Mouse (Mus musculus) hindlimb bud, embryonic 11.5 days (tissue): Measurements from ENCODE around the gene Zfp276.

Experiments used
- DNase-seq: peaks from one replicate; pipeline ENCODE4 v3.0.0-alpha.2; 2012; ENCODE audit warnings: low read depth, low spot score; ENCODE audit errors: extremely low spot score

Gene Zfp276

DNA sequence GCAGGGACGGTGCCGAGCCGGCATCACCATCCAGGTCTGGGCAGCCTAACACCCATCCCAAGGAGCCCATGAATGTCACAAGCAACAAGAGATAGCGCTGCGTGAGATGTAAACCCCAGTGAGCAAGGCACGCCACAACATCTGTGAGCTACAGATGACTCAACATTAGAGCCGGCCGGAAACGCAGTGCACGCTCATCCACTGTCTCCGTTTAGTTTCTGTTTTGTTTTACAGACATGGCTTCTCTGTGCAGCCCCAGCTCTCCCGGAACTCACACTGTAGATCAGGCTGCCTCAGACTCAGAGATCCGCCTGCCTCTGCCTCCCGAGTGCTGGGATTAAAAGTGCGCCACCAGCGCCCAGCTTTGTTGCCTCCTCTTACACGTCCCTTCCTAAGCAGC, 33.4 kb downstream of the Zfp276 start:
- no peak for DNase-seq

- no peak for DNase-seq
These were observed 36.2 kb downstream of the Zfp276 start for GRCm38 (mm10) chr8:123290166-123290565.

DNA sequence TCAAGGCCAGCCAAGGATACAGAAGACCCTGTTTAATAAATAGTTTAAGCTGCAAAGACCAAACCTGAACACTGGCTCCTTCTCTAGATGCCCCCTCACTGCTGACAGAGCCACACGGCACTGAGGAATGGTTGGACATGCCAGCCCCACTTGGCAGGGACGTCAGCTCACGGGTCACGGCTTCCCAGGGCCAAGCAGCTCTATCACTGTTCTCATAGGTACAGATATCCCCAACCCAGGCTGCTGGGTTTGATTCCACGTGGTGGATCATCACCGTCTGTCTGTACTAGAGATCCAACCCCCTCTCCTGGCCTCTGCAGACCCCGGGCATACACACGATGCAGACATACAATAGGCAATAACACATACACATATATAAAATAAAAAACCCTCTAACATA, 36.7 kb downstream of the Zfp276 start:
- DNase-seq: no peak

GRCm38 (mm10) chr8:123291716-123292115, 37.7 kb downstream of the Zfp276 start:
- no peak for DNase-seq

DNA sequence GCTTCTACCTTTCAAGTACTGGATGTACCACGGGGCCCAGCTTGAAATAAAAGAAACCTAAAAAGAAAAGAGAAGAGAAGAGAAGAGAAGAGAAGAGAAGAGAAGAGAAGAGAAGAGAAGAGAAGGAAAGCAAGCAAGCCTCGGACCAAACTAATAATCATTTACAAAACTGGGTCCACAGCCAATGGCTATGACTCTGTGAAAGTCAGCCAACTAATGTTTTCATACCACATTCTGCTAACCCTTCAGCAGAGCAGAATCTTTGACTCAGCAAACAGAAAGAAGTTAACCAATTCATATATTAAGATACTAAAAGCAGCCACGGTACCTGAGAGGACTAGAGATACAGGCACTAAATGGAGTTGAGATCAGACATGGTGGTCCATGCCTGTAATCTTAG, 38.3 kb downstream of the Zfp276 start:
- DNase-seq: no peak

DNA sequence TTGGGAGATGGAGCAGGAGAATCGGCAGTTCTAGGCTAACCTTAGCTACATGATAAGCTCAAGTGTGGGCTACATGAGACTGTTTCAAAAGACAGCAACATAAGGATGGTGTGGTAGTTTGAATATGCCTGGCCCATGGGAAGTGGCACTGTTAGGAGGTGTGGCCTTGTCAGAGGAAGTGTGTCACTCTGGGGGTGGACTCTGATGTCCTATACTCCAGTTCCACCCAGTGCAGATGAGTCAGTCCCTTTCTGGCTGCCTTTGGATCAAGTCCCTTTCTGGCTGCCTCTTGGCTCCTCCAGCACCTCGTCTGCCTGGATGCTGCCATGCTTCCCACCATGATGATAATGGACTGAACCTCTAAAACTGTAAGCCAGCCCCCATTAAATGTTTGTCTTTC, 38.8 kb downstream of the Zfp276 start:
- DNase-seq: no peak

DNA sequence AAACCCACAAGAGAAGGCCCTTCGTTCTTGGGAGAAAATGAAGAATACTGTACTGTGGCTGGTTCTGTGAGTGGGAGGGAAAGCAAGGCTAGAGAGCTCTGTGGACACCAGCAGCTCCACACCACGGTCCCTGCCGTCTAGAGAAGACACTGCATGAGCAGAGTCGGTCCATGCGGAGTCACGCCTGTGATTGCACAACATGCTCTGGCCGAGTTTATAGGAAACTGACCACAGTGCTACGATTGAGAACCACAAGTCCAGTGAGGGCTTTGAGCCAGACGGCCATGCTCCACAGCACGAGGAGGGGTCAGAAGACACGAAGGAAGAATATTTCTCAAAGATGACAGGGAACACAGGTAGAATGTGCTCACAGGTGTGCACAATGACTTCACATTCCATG, 44.3 kb downstream of the Zfp276 start:
- DNase-seq: no peak

- DNase-seq: no peak
These were observed 54.7 kb downstream of the Zfp276 start for GRCm38 (mm10) chr8:123308738-123309137.

DNA sequence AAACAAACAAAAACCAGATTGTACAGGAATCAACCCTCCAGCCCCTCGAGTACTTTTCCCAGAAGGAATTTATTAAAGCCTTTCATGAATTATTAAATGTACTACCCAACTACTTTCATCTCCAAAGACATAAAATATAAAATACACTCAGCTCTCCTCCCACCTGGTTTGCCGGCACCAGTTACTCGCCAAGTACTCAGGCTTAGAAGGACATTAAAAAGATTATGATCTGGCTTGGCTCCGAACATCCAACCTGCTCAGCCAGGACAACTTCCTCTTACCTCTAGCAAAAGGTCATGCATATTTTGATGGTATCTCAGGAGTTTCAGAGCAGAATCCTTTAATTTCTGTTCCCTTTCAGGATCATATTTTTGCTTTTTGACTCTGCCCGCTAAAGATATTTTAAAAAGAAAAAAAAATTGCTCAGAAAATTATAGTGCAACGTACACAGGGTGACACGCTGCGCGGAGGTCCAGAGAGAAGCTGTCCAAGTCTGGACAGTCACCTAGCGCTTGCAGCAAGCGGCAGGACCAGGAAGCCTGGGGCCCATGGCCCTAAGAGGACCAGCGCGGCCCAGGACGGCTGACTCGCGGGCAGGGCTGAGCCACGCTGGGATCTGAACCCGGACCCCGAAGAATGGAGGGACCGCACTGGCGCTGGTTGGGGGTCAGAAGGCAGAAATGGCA, 63.9 kb downstream of the Zfp276 start:
- no peak for DNase-seq

DNA sequence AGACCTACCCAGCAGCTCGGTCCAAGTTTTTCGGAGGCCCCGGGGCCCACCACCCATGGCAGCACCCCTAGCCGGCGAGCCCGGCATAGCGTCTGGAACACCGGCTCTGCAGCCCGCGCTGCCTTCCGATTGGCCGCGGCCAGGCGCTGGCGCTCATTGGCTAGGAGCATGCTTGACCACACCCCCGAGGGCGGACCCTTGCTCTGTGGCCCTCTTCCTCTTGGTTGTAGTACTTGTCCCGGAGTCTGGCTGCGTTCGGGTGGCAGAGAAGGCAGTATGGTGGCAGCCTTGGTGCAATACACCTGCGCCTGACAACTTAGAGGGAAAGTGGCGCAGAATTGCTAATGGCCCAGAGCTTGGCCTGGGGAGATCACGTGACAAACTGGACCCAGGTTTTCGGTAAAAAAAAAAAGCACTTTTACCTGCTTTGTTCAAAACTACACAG, 64.5 kb downstream of the Zfp276 start, which contains the start of gene Fanca:
Gene Fanca, minus strand, starts transcription at position 110 of the 445 bp plus-strand sequence.
- peak; percentile 63 for DNase-seq
